Mouse (Mus musculus) heart, postnatal 0 days (tissue): ENCODE measurements around the gene Ptprc.

Experiments used
- CTCF ChIP-seq: IDR thresholded peaks from 2 replicates; pipeline ENCODE4 v1.5.1; 2016; ENCODE audit warnings: antibody characterized with exemption, control low read depth, low read depth
- EP300 ChIP-seq: IDR thresholded peaks from 2 replicates; pipeline ENCODE4 v1.6.1; 2016; ENCODE audit warnings: antibody characterized with exemption, low read depth

- no peak for TF ChIP-seq CTCF
- TF ChIP-seq EP300, result no peak
These were observed 1.8 kb downstream of the Ptprc start for GRCm38 (mm10) chr1:138173669-138174068.
